Mouse (Mus musculus) kidney, postnatal 14 days (tissue): ENCODE results near the gene Ssh2.
"Not testable (repeated sequence)": the region's sequence is repeated elsewhere in the genome, so short reads cannot be mapped to it uniquely, and the experiment has no call there.

Experiments used
- DNase-seq: peaks from one replicate; pipeline ENCODE4 v3.0.0; 2022; ENCODE audit warnings: mixed read lengths

Gene Ssh2

GRCm38 (mm10) chr11:77231514-77231913, 15.4 kb downstream of the Ssh2 start:
- no peak for DNase-seq

GRCm38 (mm10) chr11:77235267-77235666, 19.2 kb downstream of the Ssh2 start:
- no peak for DNase-seq

- DNase-seq: no peak
Measured at GRCm38 (mm10) chr11:77239658-77240345, 23.7 kb downstream of the Ssh2 start.

GRCm38 (mm10) chr11:77240466-77241246, 24.6 kb downstream of the Ssh2 start:
- DNase-seq: no peak

GRCm38 (mm10) chr11:77242912-77243311, 26.8 kb downstream of the Ssh2 start:
- no peak for DNase-seq

GRCm38 (mm10) chr11:77252826-77253225, 36.7 kb downstream of the Ssh2 start:
- no peak for DNase-seq

- DNase-seq: no peak
Measured at GRCm38 (mm10) chr11:77259441-77259840, 43.4 kb downstream of the Ssh2 start.

- no peak for DNase-seq
Measured at GRCm38 (mm10) chr11:77267401-77267800, 51.3 kb downstream of the Ssh2 start.

- no peak for DNase-seq
Measured at GRCm38 (mm10) chr11:77276000-77276399, 59.9 kb downstream of the Ssh2 start.

GRCm38 (mm10) chr11:77278538-77278937, 62.5 kb downstream of the Ssh2 start:
- not testable (repeated sequence) for DNase-seq

GRCm38 (mm10) chr11:77280219-77280618, 64.1 kb downstream of the Ssh2 start:
- DNase-seq: no peak

GRCm38 (mm10) chr11:77291447-77291846, 75.4 kb downstream of the Ssh2 start:
- no peak for DNase-seq

- not testable (repeated sequence) for DNase-seq
Measured at GRCm38 (mm10) chr11:77293673-77294072, 77.6 kb downstream of the Ssh2 start.

GRCm38 (mm10) chr11:77297246-77297645, 81.2 kb downstream of the Ssh2 start:
- peak; percentile 21 for DNase-seq

GRCm38 (mm10) chr11:77307205-77307604, 91.1 kb downstream of the Ssh2 start:
- no peak for DNase-seq

GRCm38 (mm10) chr11:77308533-77308932, 92.4 kb downstream of the Ssh2 start:
- DNase-seq: peak; percentile 55

- DNase-seq: peak; percentile 38
Measured at GRCm38 (mm10) chr11:77317721-77318477, 101.8 kb downstream of the Ssh2 start.

- no peak for DNase-seq
Measured at GRCm38 (mm10) chr11:77318478-77319118, 102.5 kb downstream of the Ssh2 start.

- no peak for DNase-seq
Measured at GRCm38 (mm10) chr11:77321214-77321613, 105.1 kb downstream of the Ssh2 start.

GRCm38 (mm10) chr11:77330529-77330928, 114.4 kb downstream of the Ssh2 start:
- no peak for DNase-seq

- DNase-seq: no peak
Measured at GRCm38 (mm10) chr11:77347273-77347672, 131.2 kb downstream of the Ssh2 start.

GRCm38 (mm10) chr11:77348142-77348741, 132.2 kb downstream of the Ssh2 start:
- DNase-seq: peak; percentile 94

- DNase-seq: no peak
Measured at GRCm38 (mm10) chr11:77348985-77349384, 132.9 kb downstream of the Ssh2 start.
